Mouse (Mus musculus) spleen, adult 2 months (tissue): ENCODE results near the gene Dph1.

Experiments used
- CTCF ChIP-seq: fragments of 200-500 bp; IDR thresholded peaks from 2 replicates; pipeline ENCODE4 v1.5.1; 2011; ENCODE audit warnings: mild to moderate bottlenecking, inconsistent platforms; ENCODE audit not compliant: insufficient read depth, insufficient read length, insufficient replicate concordance; ENCODE audit errors: extremely low read depth
- POLR2A ChIP-seq: fragments of 200-500 bp; IDR thresholded peaks from 2 replicates; pipeline ENCODE4 v1.6.1; 2011; ENCODE audit warnings: low read depth, low read length, inconsistent platforms

DNA sequence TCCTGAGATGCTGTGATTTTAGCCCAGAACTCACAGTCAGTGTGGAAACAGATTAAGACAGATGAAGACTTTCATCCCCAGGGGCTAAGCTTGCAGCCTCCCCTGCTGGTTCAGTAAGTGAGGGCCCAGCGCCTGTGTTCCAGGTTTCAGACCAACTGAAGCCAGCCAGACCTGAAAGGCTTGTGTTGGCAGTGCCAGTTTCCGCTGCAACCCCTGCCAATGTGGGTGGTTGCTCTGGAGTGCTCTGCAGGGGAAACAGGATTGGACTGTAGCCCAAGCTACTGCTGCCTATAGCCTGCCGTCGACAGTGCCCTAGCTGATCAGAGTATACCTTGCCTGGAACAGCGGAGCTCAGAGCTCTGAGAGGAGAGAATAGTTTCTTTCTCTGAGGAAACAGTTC lies 58.8 kb downstream of the Dph1 start:
- TF ChIP-seq CTCF: no peak
- TF ChIP-seq POLR2A: no peak
